ENCODE assay signal across 31 mouse cellular contexts in the genomic region with DNA sequence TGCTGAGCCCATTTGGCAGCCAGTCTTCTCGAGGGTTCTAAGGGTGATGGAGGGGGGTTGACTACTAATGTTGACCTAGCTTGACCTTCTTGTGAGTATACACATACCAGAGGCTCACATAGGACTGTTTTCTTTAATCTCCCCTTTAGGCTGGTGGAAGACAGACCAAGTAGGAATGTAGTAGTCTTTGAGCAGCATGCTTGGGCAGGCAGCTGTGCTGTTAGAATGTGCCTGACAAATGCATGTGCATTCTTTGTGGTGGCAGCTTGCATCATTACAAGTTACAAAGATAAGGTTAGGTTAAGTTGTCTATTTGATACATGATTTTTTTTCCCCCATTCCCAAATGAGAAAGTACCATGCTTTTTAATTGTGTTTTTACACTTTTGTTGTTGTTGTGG. TPM values are rescaled to one million over a fixed set of nuclear protein-coding genes. Genes with fewer than 3 reads are reported as not detected.
DNase-seq lines count a peak whose midpoint lies in the region; ATAC-seq lines count a peak whose summit lies in the region.
"Had no signal": no experiment of that assay in that cellular context is flagged by ENCODE, and none has a peak within 500 bp of the region (broad histone marks: within the 10 kb centered on the region; RNA-seq: fewer than 3 reads in every experiment).

No protein-coding gene starts in this region.

- H3K4me2 ChIP-seq in kidney, embryonic 16.5 days (replicated peaks; ENCODE audit: low read depth, low read length): no peak overlapping the region
- no peak overlapping the region for H3K4me2 ChIP-seq in embryonic facial prominence, embryonic 14.5 days (ENCODE audit: low read depth, low read length)
- H3K4me2 ChIP-seq: embryonic facial prominence, embryonic 12.5 days; forebrain, embryonic 12.5 days; heart, embryonic 15.5 days; liver, embryonic 15.5 days; lung, embryonic 15.5 days; midbrain, embryonic 13.5 days had no signal

- H3K4me3 ChIP-seq in kidney, embryonic 16.5 days (ENCODE audit: low read length): no peak overlapping the region
- H3K4me3 ChIP-seq in embryonic facial prominence, embryonic 14.5 days (ENCODE audit: low read depth, low read length): no peak overlapping the region
- H3K4me3 ChIP-seq: embryonic facial prominence, embryonic 12.5 days; erythroblast, embryonic 14.5 days; forebrain, embryonic 12.5 days; heart, embryonic 10.5 days; heart, embryonic 15.5 days; liver, embryonic 15.5 days; lung, embryonic 15.5 days; megakaryocyte, embryonic 14.5 days; midbrain, embryonic 13.5 days had no signal

- DNase-seq in kidney, adult 18-20 months: no peak
- DNase-seq in embryonic facial prominence, embryonic 14.5 days (ENCODE audit: low spot score): peak; percentile 66
- DNase-seq in gonadal fat pad, adult 2 months (ENCODE audit: low read depth): peak; percentile 26
- no peak for DNase-seq in spleen, postnatal 14 days (ENCODE audit: low spot score in 2 of 2)
- no peak for DNase-seq in testis, postnatal 10 days (ENCODE audit: low spot score)
- DNase-seq: adrenal gland, postnatal 10 days; cerebellum, adult 11 months; cerebellum, adult 9-10 months; cerebellum, postnatal 36 days; forebrain, postnatal 0 days; kidney, adult 8-10 months; kidney, postnatal 10 days; layer of hippocampus, postnatal 36 days; left cerebral cortex, postnatal 4 days; lung, postnatal 36 days; right cerebral cortex, postnatal 25 days; thymus, adult 2 months; thymus, postnatal 4 days had no signal

- no peaks in the 10 kb centered on the region for H3K27me3 ChIP-seq in kidney, embryonic 16.5 days (ENCODE audit: insufficient read depth, low read length)
- no peaks in the 10 kb centered on the region for H3K27me3 ChIP-seq in embryonic facial prominence, embryonic 14.5 days (replicated peaks; ENCODE audit: control insufficient read depth, insufficient read depth, low read length)
- H3K27me3 ChIP-seq: embryonic facial prominence, embryonic 12.5 days; forebrain, embryonic 12.5 days; heart, embryonic 15.5 days; liver, embryonic 15.5 days; lung, embryonic 15.5 days; megakaryocyte, embryonic 14.5 days; midbrain, embryonic 13.5 days; Patski had no signal

- no peaks in the 10 kb centered on the region for H3K4me1 ChIP-seq in kidney, embryonic 16.5 days (ENCODE audit: insufficient read depth, low read length)
- H3K4me1 ChIP-seq in embryonic facial prominence, embryonic 14.5 days (ENCODE audit: control insufficient read depth, insufficient read depth, low read length): no peaks in the 10 kb centered on the region
- H3K4me1 ChIP-seq: forebrain, embryonic 12.5 days; midbrain, embryonic 13.5 days had no signal

- no peak overlapping the region for H3K9ac ChIP-seq in kidney, embryonic 16.5 days (replicated peaks; ENCODE audit: low read length)
- H3K9ac ChIP-seq in embryonic facial prominence, embryonic 14.5 days (ENCODE audit: low read depth, low read length): no peak overlapping the region
- H3K9ac ChIP-seq: embryonic facial prominence, embryonic 12.5 days; forebrain, embryonic 12.5 days; forebrain, postnatal 0 days; heart, embryonic 15.5 days; liver, embryonic 15.5 days; lung, embryonic 15.5 days; midbrain, embryonic 13.5 days had no signal

- H3K36me3 ChIP-seq in kidney, embryonic 16.5 days (ENCODE audit: insufficient read depth, low read length): no peaks in the 10 kb centered on the region
- no peaks in the 10 kb centered on the region for H3K36me3 ChIP-seq in embryonic facial prominence, embryonic 14.5 days (ENCODE audit: control insufficient read depth, insufficient read depth, low read length)
- H3K36me3 ChIP-seq: embryonic facial prominence, embryonic 12.5 days; forebrain, embryonic 12.5 days; heart, embryonic 15.5 days; liver, embryonic 15.5 days; lung, embryonic 15.5 days; midbrain, embryonic 13.5 days had no signal

- H3K27ac ChIP-seq in kidney, embryonic 16.5 days (ENCODE audit: low read length): no peak overlapping the region
- no peak overlapping the region for H3K27ac ChIP-seq in embryonic facial prominence, embryonic 14.5 days (replicated peaks; ENCODE audit: low read depth, low read length)
- H3K27ac ChIP-seq: embryonic facial prominence, embryonic 12.5 days; forebrain, embryonic 12.5 days; heart, embryonic 10.5 days; heart, embryonic 15.5 days; liver, embryonic 15.5 days; lung, embryonic 15.5 days; midbrain, embryonic 13.5 days; stomach, postnatal 0 days had no signal

- WGBS in kidney, embryonic 16.5 days: 24% methylated on average over 1 of the region's 1 CpGs
- WGBS in embryonic facial prominence, embryonic 14.5 days: 13% methylated on average over 1 of the region's 1 CpGs

- H3K9me3 ChIP-seq in kidney, embryonic 16.5 days (ENCODE audit: low read length): no peaks in the 10 kb centered on the region
- no peaks in the 10 kb centered on the region for H3K9me3 ChIP-seq in embryonic facial prominence, embryonic 14.5 days (ENCODE audit: control insufficient read depth, low read length)
- H3K9me3 ChIP-seq: embryonic facial prominence, embryonic 12.5 days; G1E; heart, embryonic 10.5 days; heart, embryonic 15.5 days; liver, embryonic 15.5 days; lung, embryonic 15.5 days; megakaryocyte, embryonic 14.5 days; midbrain, embryonic 13.5 days had no signal

- ATAC-seq in kidney, embryonic 16.5 days (ENCODE audit: low FRiP score, low TSS enrichment): 0 out of 2 replicates have a peak, but pooled peaks have one; percentile 27
- peak; percentile 71; the same call in 1 of the 2 replicates for ATAC-seq in embryonic facial prominence, embryonic 14.5 days (ENCODE audit: low read depth)
- ATAC-seq: forebrain, postnatal 0 days; midbrain, embryonic 13.5 days; Patski had no signal

RNA-seq across cellular contexts. Expression of a gene that starts 31.8 kb away (rescaled TPM):
- 4.0 and 5.0 TPM in 2 replicates for polyA plus RNA-seq in kidney, embryonic 16.5 days (2015; fragmentation: Nextera tagmentation; extraction: Ambion mirVana)
- polyA plus RNA-seq in embryonic facial prominence, embryonic 14.5 days (2014; fragmentation: Nextera tagmentation; extraction: Ambion mirVana): 5.4 and 5.5 TPM in 2 replicates
- 6.9 and 8.8 TPM in 2 replicates for polyA plus RNA-seq in gonadal fat pad, adult 2 months (2012; rRNA removed)

Comparison
In these comparisons a context has a peak if more than half of its experiments do, and no peak if none do; other contexts are left out.
1. DNase-seq: peak in embryonic facial prominence, embryonic 14.5 days (single experiment) and gonadal fat pad, adult 2 months (single experiment); none in kidney, adult 18-20 months (single experiment), spleen, postnatal 14 days (0 of 2) and testis, postnatal 10 days (single experiment).